Mouse (Mus musculus) inflammation-experienced regulatory T-cells, adult 16 weeks (primary cell): ENCODE measurements around the gene Krtap4-2. TPM values are rescaled to one million over a fixed set of nuclear protein-coding genes. Genes with fewer than 3 reads are reported as not detected.

Experiments
- polyA plus RNA-seq: library from polyadenylated mRNA; unstranded; fragments of 100-300 nt; shearing (Covaris generic); gene quantifications from one replicate; pipeline ENCODE4 v1.2.1, GENCODE M21; 2017

The Krtap4-2 gene
- not detected for polyA plus RNA-seq

DNA sequence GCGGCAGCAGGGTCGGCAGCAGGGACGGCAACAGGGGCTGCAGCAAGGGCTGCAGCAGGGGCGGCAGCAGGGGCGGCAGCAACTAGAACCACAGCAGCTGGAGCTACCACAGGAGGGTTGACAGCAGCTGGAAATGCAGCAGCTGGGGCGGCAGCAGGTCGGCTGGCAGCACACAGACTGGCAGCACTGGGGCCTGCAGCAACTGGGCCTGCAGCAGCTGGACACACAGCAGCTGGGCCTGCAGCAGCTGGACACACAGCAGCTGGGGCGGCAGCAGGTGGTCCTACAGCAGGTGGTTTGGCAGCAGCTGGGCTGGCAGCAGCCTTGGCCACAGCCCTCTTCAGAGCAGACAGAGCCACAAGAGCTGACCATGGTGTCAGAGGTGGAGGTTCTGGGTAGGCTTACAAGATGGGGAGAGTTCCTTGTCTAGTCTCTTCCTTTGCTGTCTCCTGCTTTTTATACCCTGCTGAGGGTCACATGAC lies at the start of gene Krtap4-2:
Krtap4-2 (minus strand) TSS at position 432 of the 482 bp plus-strand sequence.

DNA sequence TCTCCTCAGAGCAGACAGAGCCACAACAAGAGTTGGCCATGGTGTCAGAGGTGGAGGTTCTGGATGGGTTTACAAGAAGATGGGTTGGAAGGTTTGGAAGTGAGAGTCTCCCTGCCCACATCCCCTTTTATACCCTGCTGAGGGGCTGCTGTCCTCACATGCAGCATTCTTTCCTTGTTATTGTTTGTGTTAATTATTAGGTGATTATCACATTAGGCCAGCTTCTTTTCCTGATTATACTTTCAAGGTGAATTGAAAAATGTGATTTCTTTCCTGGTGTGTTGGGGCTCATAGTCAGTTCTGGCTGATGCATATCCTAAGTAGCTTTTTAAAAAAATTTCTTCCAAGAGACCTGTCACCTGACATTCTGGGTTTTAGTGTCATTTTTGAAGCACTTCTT lies 31.0 kb upstream of the Krtap4-2 start, which contains the start of gene Krtap4-6:
Krtap4-6 (minus strand) TSS at position 101 of the 400 bp plus-strand sequence.

DNA sequence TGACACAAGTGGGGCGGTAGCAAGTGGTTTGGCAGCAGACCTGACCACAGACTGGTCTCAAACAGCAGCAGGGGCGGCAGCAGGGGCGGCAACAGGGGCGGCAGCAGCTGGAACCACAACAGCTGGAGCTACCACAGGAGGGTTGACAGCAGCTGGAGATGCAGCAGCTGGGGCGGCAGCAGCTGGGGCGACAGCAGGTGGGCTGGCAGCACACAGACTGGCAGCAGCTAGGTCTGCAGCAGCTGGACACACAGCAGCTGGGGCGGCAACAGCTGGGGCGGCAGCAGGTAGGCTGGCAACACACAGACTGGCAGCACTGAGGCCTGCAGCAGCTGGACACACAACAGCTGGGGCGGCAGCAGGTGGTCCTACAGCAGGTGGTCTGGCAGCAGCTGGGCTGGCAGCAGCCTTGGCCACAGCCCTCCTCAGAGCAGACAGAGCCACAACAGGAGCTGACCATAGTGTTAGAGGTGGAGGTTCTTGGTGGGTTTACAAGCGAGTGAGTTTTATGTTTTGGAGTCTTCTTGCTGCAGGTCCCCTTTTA lies 23.7 kb upstream of the Krtap4-2 start, which contains the start of gene Gm11563:
Gm11563 (minus strand) TSS at position 494 of the 544 bp plus-strand sequence.

DNA sequence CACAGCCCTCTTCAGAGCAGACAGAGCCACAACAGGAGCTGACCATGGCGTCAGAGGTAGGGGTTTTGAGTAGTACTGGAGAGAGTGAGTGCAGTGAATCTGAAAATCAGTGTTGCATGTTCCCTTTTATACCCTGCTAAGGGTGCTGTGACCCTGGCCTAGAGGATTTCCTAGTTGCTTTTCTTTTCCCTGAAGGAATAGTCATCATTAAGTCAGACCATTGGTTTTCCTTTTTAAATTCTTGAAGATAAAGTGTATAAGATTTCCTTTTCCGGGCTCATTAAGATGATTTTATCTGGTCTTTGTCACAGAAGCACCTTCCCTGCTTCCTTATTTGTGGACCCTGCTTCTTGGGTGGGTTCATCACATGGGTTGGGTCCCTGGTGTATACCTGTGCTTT lies 15.3 kb upstream of the Krtap4-2 start, which contains the start of gene Gm11555:
Gm11555 (minus strand) TSS at position 101 of the 400 bp plus-strand sequence.

GRCm38 (mm10) chr11:99643635-99644139 lies 8.8 kb upstream of the Krtap4-2 start, which contains the start of gene Krtap4-7:
Krtap4-7 (minus strand) TSS chr11:99644089.

DNA sequence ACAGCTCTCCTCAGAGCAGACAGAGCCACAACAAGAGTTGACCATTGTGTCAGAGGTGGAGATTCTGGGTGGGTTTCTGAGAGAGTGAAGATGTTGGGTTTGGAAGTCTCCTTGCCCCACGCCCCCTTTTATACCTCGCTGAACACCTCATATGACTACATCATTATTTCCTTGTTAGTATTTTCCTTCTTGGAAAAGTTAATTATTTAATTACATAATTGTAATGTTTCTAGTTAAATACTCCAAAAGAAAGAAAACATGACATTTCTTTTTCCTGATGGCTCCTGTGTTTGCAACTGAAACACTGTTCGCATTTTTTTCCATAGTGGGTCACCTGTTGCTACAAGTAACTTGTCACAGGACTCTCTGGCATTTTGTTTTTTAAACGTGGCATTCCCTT lies 6.7 kb downstream of the Krtap4-2 start, which contains the start of gene Krtap4-1:
Krtap4-1 (minus strand) TSS at position 101 of the 400 bp plus-strand sequence.

GRCm38 (mm10) chr11:99620335-99620734 lies 14.5 kb downstream of the Krtap4-2 start, which contains the start of gene Gm11562:
Gm11562 (minus strand) TSS chr11:99620435.

DNA sequence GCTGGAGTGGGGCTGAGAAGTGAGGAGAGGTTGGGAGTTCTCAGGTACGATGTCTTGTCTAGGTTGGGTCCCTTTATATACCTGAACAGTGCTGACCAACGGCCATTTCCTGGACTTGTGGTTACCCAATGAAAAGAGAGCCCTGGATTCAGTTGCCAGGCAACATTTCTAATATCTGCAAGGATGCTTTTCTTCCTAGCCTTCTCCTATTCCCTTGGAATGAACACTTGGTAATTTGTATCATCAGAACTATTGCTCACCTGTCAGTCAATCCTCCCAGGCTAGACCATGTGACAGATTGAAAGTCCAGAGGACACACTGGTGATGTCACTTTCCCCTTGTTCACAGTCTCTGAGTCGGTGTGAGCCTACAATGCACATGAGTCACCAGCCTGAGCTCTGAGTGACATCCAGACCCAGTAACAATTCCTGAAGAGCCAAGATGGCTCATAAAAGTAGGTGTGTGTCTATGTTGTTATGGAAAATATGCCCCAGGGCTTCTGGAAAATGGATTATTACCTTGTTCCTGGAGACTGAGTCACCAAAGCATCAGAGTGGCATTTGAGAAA lies 20.0 kb downstream of the Krtap4-2 start, which contains the start of gene Krtap2-4:
Krtap2-4 (minus strand) TSS at position 51 of the 568 bp plus-strand sequence.

GRCm38 (mm10) chr11:99610089-99610488 lies 24.8 kb downstream of the Krtap4-2 start, which contains the start of gene Gm11937:
Gm11937 (minus strand) TSS chr11:99610189.

DNA sequence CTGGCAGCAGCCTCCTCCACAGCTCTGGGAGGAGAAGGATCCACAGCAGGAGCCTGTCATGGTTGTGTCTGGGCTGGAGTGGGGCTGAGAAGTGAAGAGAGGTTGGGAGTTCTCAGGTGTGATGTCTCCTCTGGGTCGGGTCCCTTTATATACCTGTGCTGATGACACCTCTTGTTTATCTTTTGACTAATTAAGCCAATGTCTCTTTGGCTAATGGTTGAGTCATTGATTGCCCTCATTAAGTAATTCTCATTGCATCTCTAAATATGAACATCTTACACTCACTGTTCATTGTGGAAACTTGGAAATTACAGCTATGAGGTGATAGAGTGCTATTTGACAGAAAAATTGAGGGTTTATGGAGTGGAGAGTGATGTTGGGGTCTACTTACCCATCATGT lies 31.7 kb downstream of the Krtap4-2 start, which contains the start of gene Gm11938:
Gm11938 (minus strand) TSS at position 101 of the 400 bp plus-strand sequence.

GRCm38 (mm10) chr11:99597742-99598141 lies 37.1 kb downstream of the Krtap4-2 start, which contains the start of gene Krtap9-3:
Krtap9-3 (minus strand) TSS chr11:99598105.

GRCm38 (mm10) chr11:99590981-99591380 lies 43.9 kb downstream of the Krtap4-2 start, which contains the start of gene Krtap1-3:
Krtap1-3 (minus strand) TSS chr11:99591339.

Other genes with a start within 250 kb of the Krtap4-2 start
- 21.7 TPM for gene Krt10, start 245.7 kb downstream of the Krtap4-2 start, polyA plus RNA-seq
- gene Krt12, start 212.8 kb downstream of the Krtap4-2 start, polyA plus RNA-seq, result not detected
- gene Krt20, start 196.9 kb downstream of the Krtap4-2 start, polyA plus RNA-seq, result not detected
- gene Krt23, start 141.9 kb downstream of the Krtap4-2 start, polyA plus RNA-seq, result not detected
- gene Krt39, start 113.7 kb downstream of the Krtap4-2 start, polyA plus RNA-seq, result not detected
- gene Krt40, start 91.9 kb downstream of the Krtap4-2 start, polyA plus RNA-seq, result not detected
- not detected for gene Krtap3-3, start 84.2 kb downstream of the Krtap4-2 start, polyA plus RNA-seq
- not detected for gene Krtap3-2, start 78.2 kb downstream of the Krtap4-2 start, polyA plus RNA-seq
- not detected for gene Gm11939, start 75.6 kb downstream of the Krtap4-2 start, polyA plus RNA-seq
- gene Krtap3-1, start 68.5 kb downstream of the Krtap4-2 start, polyA plus RNA-seq, result not detected
- gene Krtap1-5, start 54.1 kb downstream of the Krtap4-2 start, polyA plus RNA-seq, result not detected
- not detected for gene Krtap1-4, start 51.4 kb downstream of the Krtap4-2 start, polyA plus RNA-seq
- not detected for gene Krtap1-3, start 43.7 kb downstream of the Krtap4-2 start, polyA plus RNA-seq
- not detected for gene Krtap9-3, start 37.0 kb downstream of the Krtap4-2 start, polyA plus RNA-seq
- gene Gm11938, start 31.8 kb downstream of the Krtap4-2 start, polyA plus RNA-seq, result not detected
- not detected for gene Gm11937, start 24.9 kb downstream of the Krtap4-2 start, polyA plus RNA-seq
- not detected for gene Krtap2-4, start 20.2 kb downstream of the Krtap4-2 start, polyA plus RNA-seq
- not detected for gene Gm11562, start 14.6 kb downstream of the Krtap4-2 start, polyA plus RNA-seq
- gene Krtap4-1, start 6.8 kb downstream of the Krtap4-2 start, polyA plus RNA-seq, result not detected
- gene Krtap4-7, start 9.0 kb upstream of the Krtap4-2 start, polyA plus RNA-seq, result not detected
- not detected for gene Gm11555, start 15.2 kb upstream of the Krtap4-2 start, polyA plus RNA-seq
- not detected for gene Gm11563, start 23.9 kb upstream of the Krtap4-2 start, polyA plus RNA-seq
- not detected for gene Krtap4-6, start 30.9 kb upstream of the Krtap4-2 start, polyA plus RNA-seq
- gene Gm14190, start 55.7 kb upstream of the Krtap4-2 start, polyA plus RNA-seq, result not detected
- not detected for gene Gm14180, start 99.2 kb upstream of the Krtap4-2 start, polyA plus RNA-seq
- not detected for gene Gm11595, start 137.8 kb upstream of the Krtap4-2 start, polyA plus RNA-seq
- gene Krtap4-8, start 145.6 kb upstream of the Krtap4-2 start, polyA plus RNA-seq, result not detected
- not detected for gene Krtap4-9, start 150.1 kb upstream of the Krtap4-2 start, polyA plus RNA-seq
- not detected for gene Gm11596, start 158.4 kb upstream of the Krtap4-2 start, polyA plus RNA-seq
- gene Gm11569, start 163.8 kb upstream of the Krtap4-2 start, polyA plus RNA-seq, result not detected
- gene Gm11554, start 169.4 kb upstream of the Krtap4-2 start, polyA plus RNA-seq, result not detected
- gene Krtap4-13, start 174.8 kb upstream of the Krtap4-2 start, polyA plus RNA-seq, result not detected
- gene Gm11564, start 180.6 kb upstream of the Krtap4-2 start, polyA plus RNA-seq, result not detected
- not detected for gene 2300003K06Rik, start 203.0 kb upstream of the Krtap4-2 start, polyA plus RNA-seq
- gene Krtap4-16, start 216.5 kb upstream of the Krtap4-2 start, polyA plus RNA-seq, result not detected
- not detected for gene Gm11568, start 222.8 kb upstream of the Krtap4-2 start, polyA plus RNA-seq
- gene Gm11559, start 229.4 kb upstream of the Krtap4-2 start, polyA plus RNA-seq, result not detected
- gene Krtap9-1, start 238.3 kb upstream of the Krtap4-2 start, polyA plus RNA-seq, result not detected
- not detected for gene Gm11567, start 244.1 kb upstream of the Krtap4-2 start, polyA plus RNA-seq